Mouse (Mus musculus): ENCODE results near the gene Smyd2. TPM values are rescaled to one million over a fixed set of nuclear protein-coding genes. Genes with fewer than 3 reads are reported as not detected.
A peak's percentile ranks its signal among the peaks of the same experiment; 100 is the strongest.

The Smyd2 gene
- polyA plus RNA-seq (2015; fragmentation: Nextera tagmentation; extraction: Ambion mirVana): 93.1 and 102 TPM in 2 replicates

GRCm38 (mm10) chr1:189921818-189922592, at the start of gene Smyd2:
Gene Smyd2, minus strand, starts transcription at chr1:189922363.
- H3K9ac ChIP-seq: peak within 1 kb of the TSS; percentile 70
- peak; percentile 94 for ATAC-seq (ENCODE audit: insufficient read depth, low FRiP score, low read depth)
- H3K36me3 ChIP-seq: no peaks in the 10 kb centered on the region
- H3K4me2 ChIP-seq: peak within 1 kb of the TSS; percentile 88
- no peaks in the 10 kb centered on the region for H3K9me3 ChIP-seq
- under 1% methylated on average over 75 of the region's 90 CpGs for WGBS
- H3K4me1 ChIP-seq: peaks cover 18% of the 10 kb centered on the region
- no peaks in the 10 kb centered on the region for H3K27me3 ChIP-seq (replicated peaks)
- peak within 1 kb of the TSS; percentile 70 for H3K4me3 ChIP-seq (replicated peaks)
- peak within 1 kb of the TSS; percentile 59 for H3K27ac ChIP-seq

DNA sequence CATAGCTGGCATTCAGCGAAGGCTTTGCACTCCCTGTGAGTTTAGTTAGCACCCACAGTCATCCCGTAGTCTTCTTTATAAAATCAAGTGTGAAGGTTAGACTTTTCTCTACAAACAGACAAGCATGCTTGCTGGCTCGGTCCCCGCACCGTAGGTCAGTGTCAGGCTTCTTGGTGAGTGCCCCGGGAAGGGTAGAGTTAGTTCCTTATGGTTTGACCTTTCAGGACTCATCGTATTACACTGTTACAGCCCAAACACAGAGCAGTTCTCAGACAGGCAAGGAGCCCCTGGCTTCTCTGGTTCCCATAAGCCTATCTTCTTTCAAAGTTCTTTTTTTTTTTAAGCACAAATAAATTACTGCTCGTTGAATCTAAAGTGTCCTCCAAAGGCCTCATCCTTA, 48.2 kb upstream of the Smyd2 start:
- H3K27me3 ChIP-seq (replicated peaks): no peaks in the 10 kb centered on the region
- WGBS: 80% methylated on average over 8 of the region's 8 CpGs
- no peaks in the 10 kb centered on the region for H3K9me3 ChIP-seq
- H3K9ac ChIP-seq: no peak overlapping the region
- H3K27ac ChIP-seq: no peak overlapping the region
- H3K4me2 ChIP-seq: no peak overlapping the region
- H3K36me3 ChIP-seq: no peaks in the 10 kb centered on the region
- no peak overlapping the region for H3K4me3 ChIP-seq (replicated peaks)
- 0 out of 2 replicates have a peak, but pooled peaks cover 3% of the 10 kb centered on the region for H3K4me1 ChIP-seq
- no peak for ATAC-seq (ENCODE audit: insufficient read depth, low FRiP score, low read depth)

DNA sequence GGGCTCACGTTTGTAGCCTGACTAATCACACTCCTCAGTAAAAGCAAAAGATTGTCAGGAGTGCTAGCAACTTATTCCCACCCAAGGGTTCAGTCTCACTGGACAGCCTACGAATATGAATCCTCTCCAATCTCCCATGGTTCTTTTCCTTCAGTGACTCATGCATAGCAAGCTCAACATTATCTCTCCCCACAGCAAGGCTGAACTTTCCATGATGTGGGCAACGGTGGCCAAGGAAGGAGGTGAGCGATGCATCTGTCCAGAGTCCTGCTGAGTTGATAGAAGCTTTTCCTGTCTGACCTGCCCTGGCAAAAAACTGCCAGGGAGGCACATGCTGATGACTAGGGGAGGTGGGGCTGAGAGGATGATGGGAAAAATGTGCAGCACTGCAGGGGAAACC, 45.9 kb upstream of the Smyd2 start:
- Histone ChIP-seq H3K9me3 (no peaks in the 10 kb centered on the region), H3K27ac (no peak overlapping the region), H3K4me2 (no peak overlapping the region), H3K9ac (no peak overlapping the region), H3K4me3 (replicated peaks) (no peak overlapping the region), H3K4me1 (0 out of 2 replicates have a peak, but pooled peaks cover 3% of the 10 kb centered on the region), H3K36me3 (no peaks in the 10 kb centered on the region), H3K27me3 (replicated peaks) (no peaks in the 10 kb centered on the region)
- 62% methylated on average over 4 of the region's 4 CpGs for WGBS
- ATAC-seq (ENCODE audit: insufficient read depth, low FRiP score, low read depth): no peak

DNA sequence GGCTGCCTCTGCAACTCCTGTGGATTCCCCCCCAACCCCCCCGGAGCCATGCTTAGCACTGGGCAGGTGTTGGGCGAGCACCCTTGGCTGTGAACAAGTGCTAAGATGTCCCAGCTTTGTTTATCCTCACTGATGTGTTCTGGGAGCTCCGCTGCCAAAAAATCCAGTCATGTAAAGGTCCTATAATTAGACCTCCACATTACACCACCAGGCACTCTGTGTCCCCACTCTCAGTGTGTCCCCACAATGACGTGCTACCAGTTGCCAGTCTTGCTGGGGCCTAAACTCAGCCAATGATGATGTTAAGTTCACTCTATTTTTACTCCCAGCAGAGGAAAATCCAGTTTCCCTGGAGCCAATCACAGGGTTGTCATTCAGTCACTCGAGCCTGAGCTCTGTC, 38.3 kb upstream of the Smyd2 start:
- Histone ChIP-seq H3K9ac (no peak overlapping the region), H3K27ac (no peak overlapping the region), H3K4me1 (no peaks in the 10 kb centered on the region), H3K4me3 (replicated peaks) (no peak overlapping the region), H3K4me2 (no peak overlapping the region), H3K36me3 (no peaks in the 10 kb centered on the region), H3K9me3 (no peaks in the 10 kb centered on the region), H3K27me3 (replicated peaks) (no peaks in the 10 kb centered on the region)
- 59% methylated on average over 5 of the region's 5 CpGs for WGBS
- ATAC-seq (ENCODE audit: insufficient read depth, low FRiP score, low read depth): no peak

GRCm38 (mm10) chr1:189959802-189960201, 37.6 kb upstream of the Smyd2 start:
- H3K36me3 ChIP-seq: no peaks in the 10 kb centered on the region
- no peaks in the 10 kb centered on the region for H3K4me1 ChIP-seq
- no peak overlapping the region for H3K27ac ChIP-seq
- no peaks in the 10 kb centered on the region for H3K9me3 ChIP-seq
- no peaks in the 10 kb centered on the region for H3K27me3 ChIP-seq (replicated peaks)
- H3K9ac ChIP-seq: no peak overlapping the region
- 49% methylated on average over 8 of the region's 8 CpGs for WGBS
- H3K4me3 ChIP-seq (replicated peaks): no peak overlapping the region
- no peak for ATAC-seq (ENCODE audit: insufficient read depth, low FRiP score, low read depth)
- H3K4me2 ChIP-seq: no peak overlapping the region

GRCm38 (mm10) chr1:189951861-189952260, 29.7 kb upstream of the Smyd2 start:
- Histone ChIP-seq H3K27me3 (replicated peaks) (no peaks in the 10 kb centered on the region), H3K9me3 (no peaks in the 10 kb centered on the region), H3K27ac (no peak overlapping the region), H3K4me2 (no peak overlapping the region), H3K4me1 (no peaks in the 10 kb centered on the region), H3K36me3 (no peaks in the 10 kb centered on the region), H3K9ac (no peak overlapping the region), H3K4me3 (replicated peaks) (no peak overlapping the region)
- 77% methylated on average over 6 of the region's 6 CpGs for WGBS
- ATAC-seq (ENCODE audit: insufficient read depth, low FRiP score, low read depth): no peak

GRCm38 (mm10) chr1:189947411-189947810, 25.2 kb upstream of the Smyd2 start:
- H3K4me1 ChIP-seq: no peaks in the 10 kb centered on the region
- ATAC-seq (ENCODE audit: insufficient read depth, low FRiP score, low read depth): no peak
- H3K9me3 ChIP-seq: no peaks in the 10 kb centered on the region
- H3K36me3 ChIP-seq: no peaks in the 10 kb centered on the region
- no peak overlapping the region for H3K9ac ChIP-seq
- H3K27me3 ChIP-seq (replicated peaks): no peaks in the 10 kb centered on the region
- H3K27ac ChIP-seq: no peak overlapping the region
- H3K4me2 ChIP-seq: no peak overlapping the region
- WGBS: 73% methylated on average over 8 of the region's 8 CpGs
- H3K4me3 ChIP-seq (replicated peaks): no peak overlapping the region

GRCm38 (mm10) chr1:189946126-189946525, 24.0 kb upstream of the Smyd2 start:
- H3K36me3 ChIP-seq: no peaks in the 10 kb centered on the region
- no peaks in the 10 kb centered on the region for H3K4me1 ChIP-seq
- no peak overlapping the region for H3K4me3 ChIP-seq (replicated peaks)
- H3K27ac ChIP-seq: no peak overlapping the region
- no peaks in the 10 kb centered on the region for H3K9me3 ChIP-seq
- H3K4me2 ChIP-seq: no peak overlapping the region
- WGBS: 78% methylated on average over 8 of the region's 8 CpGs
- H3K9ac ChIP-seq: no peak overlapping the region
- no peak for ATAC-seq (ENCODE audit: insufficient read depth, low FRiP score, low read depth)
- no peaks in the 10 kb centered on the region for H3K27me3 ChIP-seq (replicated peaks)

DNA sequence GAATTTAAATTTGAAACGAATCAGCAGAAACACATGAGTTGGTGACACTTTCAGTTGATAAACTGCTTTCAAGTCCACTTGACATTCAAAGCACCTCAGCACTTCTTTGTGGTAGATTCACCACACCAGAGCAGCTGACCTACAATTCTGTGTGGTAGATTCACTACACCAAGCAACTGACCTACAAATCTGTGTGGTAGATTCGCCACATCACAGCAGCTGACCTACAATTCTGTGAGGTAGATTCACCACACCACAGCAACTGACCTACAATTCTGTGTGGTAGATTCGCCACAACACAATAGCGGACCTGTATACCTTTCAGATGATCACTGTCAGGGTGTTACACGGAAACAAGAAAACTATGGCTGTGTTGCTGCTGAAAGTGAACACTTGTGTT, 19.6 kb upstream of the Smyd2 start:
- no peak overlapping the region for H3K9ac ChIP-seq
- whole genome bisulfite sequencing: 90% methylated on average over 5 of the region's 5 CpGs
- H3K4me3 ChIP-seq (replicated peaks): no peak overlapping the region
- no peaks in the 10 kb centered on the region for H3K4me1 ChIP-seq
- no peak for ATAC-seq (ENCODE audit: insufficient read depth, low FRiP score, low read depth)
- H3K9me3 ChIP-seq: no peaks in the 10 kb centered on the region
- H3K36me3 ChIP-seq: no peaks in the 10 kb centered on the region
- no peak overlapping the region for H3K27ac ChIP-seq
- H3K4me2 ChIP-seq: no peak overlapping the region
- H3K27me3 ChIP-seq (replicated peaks): no peaks in the 10 kb centered on the region

DNA sequence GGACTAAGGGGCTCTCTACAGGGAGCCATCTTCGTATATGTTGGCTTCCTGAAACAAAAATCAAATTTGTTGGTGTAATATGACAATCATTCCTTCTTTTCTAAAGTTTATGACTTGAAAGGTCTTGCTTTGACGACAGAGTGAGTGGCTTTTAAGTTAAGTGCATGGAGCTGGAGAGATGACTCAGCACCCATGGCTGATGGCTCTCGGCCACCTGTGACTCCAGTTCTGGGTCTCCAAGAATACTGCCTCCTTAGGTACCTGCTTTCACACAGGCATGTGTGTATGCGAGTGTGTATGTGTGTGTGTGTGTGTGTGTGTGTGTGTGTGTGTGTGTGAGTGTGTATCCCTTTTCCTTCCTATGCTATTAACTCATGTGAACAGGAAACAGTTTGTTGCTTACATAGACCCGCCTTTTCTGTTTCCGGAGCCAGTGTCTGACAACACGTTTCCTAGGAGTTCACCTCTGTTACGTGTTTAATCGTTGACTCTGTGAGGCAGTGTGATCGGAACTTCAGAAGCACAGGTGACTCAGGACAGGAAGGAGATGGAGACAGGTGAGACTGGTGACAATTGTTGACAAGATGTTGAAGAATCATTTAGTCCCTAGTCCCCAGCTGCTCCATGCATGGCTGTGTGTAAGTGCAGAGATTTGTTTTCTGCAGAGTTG, 14.4 kb upstream of the Smyd2 start:
- Histone ChIP-seq H3K36me3 (no peaks in the 10 kb centered on the region), H3K4me1 (peaks cover 8% of the 10 kb centered on the region; the same call in 1 of the 2 replicates), H3K9ac (no peak overlapping the region), H3K4me2 (no peak overlapping the region), H3K9me3 (no peaks in the 10 kb centered on the region), H3K27me3 (replicated peaks) (no peaks in the 10 kb centered on the region), H3K4me3 (replicated peaks) (no peak overlapping the region), H3K27ac (no peak overlapping the region)
- no peak for ATAC-seq (ENCODE audit: insufficient read depth, low FRiP score, low read depth)
- 70% methylated on average over 10 of the region's 10 CpGs for WGBS

- WGBS: 58% methylated on average over 9 of the region's 9 CpGs
- Histone ChIP-seq H3K27ac (no peak overlapping the region), H3K27me3 (replicated peaks) (no peaks in the 10 kb centered on the region), H3K4me3 (replicated peaks) (no peak overlapping the region), H3K36me3 (no peaks in the 10 kb centered on the region), H3K4me2 (no peak overlapping the region), H3K4me1 (peaks cover 8% of the 10 kb centered on the region; the same call in 1 of the 2 replicates), H3K9ac (no peak overlapping the region), H3K9me3 (no peaks in the 10 kb centered on the region)
- ATAC-seq (ENCODE audit: insufficient read depth, low FRiP score, low read depth): peak; percentile 63; the same call in 1 of the 2 replicates
Measured at GRCm38 (mm10) chr1:189933480-189934202, 11.5 kb upstream of the Smyd2 start.

DNA sequence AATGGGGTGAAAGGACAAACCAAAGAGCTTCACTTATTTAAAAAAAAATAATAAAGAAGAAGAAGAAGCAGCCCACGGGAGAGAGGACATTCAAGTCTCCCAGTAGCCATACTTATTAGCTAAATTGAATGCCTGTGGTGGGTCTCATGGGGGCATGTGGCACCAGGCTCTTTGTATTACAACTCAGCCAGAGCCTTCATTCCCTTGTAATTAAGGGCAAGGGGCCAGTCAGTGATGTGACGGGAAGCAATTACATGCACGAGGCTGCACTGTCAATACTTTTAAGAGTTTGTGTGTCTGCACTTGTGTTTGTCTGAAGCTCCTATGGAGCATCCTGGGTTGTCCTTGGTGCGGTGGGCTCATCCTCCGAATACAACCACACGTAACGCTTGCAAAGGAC, 10.8 kb upstream of the Smyd2 start:
- 80% methylated on average over 7 of the region's 7 CpGs for WGBS
- no peak for ATAC-seq (ENCODE audit: insufficient read depth, low FRiP score, low read depth)
- H3K36me3 ChIP-seq: no peaks in the 10 kb centered on the region
- no peak overlapping the region for H3K27ac ChIP-seq
- peaks cover 8% of the 10 kb centered on the region; the same call in 1 of the 2 replicates for H3K4me1 ChIP-seq
- H3K4me2 ChIP-seq: no peak overlapping the region
- H3K4me3 ChIP-seq (replicated peaks): no peak overlapping the region
- H3K9ac ChIP-seq: no peak overlapping the region
- no peaks in the 10 kb centered on the region for H3K27me3 ChIP-seq (replicated peaks)
- no peaks in the 10 kb centered on the region for H3K9me3 ChIP-seq

Measured in stomach, embryonic 15.5 days (tissue).